Mouse (Mus musculus): ENCODE measurements around the gene Dennd6a. TPM values are rescaled to one million over a fixed set of nuclear protein-coding genes. Genes with fewer than 3 reads are reported as not detected.

The Dennd6a gene
- polyA plus RNA-seq, 1 experiment from 2014 or later: 32.1 TPM

DNA sequence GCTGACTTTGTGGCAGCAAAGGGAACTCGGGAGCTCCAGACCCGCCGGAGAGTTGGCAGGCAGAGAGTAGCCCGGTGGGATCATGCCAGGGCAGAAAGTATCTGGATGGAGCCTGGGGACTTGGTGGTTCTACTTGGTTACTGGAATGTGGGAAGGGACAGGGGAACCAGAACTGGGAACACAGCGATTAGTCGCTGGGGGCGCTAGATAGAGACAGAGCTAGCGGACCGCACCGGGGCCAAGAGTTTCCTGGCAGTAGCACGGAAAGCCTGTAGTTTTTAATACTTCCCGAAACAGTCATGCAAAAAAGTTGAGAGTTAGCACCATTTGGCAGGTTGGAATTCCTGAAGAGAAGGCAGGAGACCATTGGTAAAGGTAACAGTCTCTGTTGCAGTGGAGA is 101.7 kb downstream of the Dennd6a start:
- 22% methylated on average over 12 of the region's 12 CpGs for WGBS
- Histone ChIP-seq H3K4me1 (0 out of 2 replicates have a peak, but pooled peaks cover 4% of the 10 kb centered on the region), H3K9ac (no peak overlapping the region), H3K36me3 (no peaks in the 10 kb centered on the region), H3K4me2 (no peak overlapping the region), H3K27ac (no peak overlapping the region), H3K27me3 (no peaks in the 10 kb centered on the region; the same call in 1 of the 2 replicates), H3K4me3 (no peak overlapping the region), H3K9me3 (no peaks in the 10 kb centered on the region)
- no peak for ATAC-seq (ENCODE audit: borderline replicate concordance, extremely low read depth, low FRiP score, low TSS enrichment)

DNA sequence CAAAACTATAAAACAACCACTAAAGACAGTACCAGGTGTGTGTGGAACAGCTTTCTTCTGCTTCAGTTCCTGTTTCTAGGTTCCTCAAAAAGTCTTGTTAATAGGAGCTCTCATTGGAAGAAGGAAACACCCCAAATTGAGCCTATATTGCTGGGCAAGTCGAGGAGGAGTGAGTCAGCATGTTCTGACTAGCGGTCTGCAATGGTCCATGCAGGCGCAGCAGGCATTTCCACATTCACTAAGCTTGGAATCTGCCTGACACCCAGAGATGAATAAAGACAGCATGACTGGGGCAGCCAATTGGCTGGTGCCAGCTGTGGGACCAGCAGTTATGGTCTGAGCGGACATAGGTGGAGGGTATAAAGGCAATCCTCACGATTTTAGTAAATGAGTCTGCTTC is 102.1 kb downstream of the Dennd6a start:
- 82% methylated on average over 5 of the region's 5 CpGs for WGBS
- H3K36me3 ChIP-seq: no peaks in the 10 kb centered on the region
- H3K27ac ChIP-seq: no peak overlapping the region
- H3K4me3 ChIP-seq: no peak overlapping the region
- H3K4me1 ChIP-seq: no peaks in the 10 kb centered on the region
- H3K9ac ChIP-seq: no peak overlapping the region
- H3K9me3 ChIP-seq: no peaks in the 10 kb centered on the region
- no peak overlapping the region for H3K4me2 ChIP-seq
- no peak for ATAC-seq (ENCODE audit: borderline replicate concordance, extremely low read depth, low FRiP score, low TSS enrichment)
- H3K27me3 ChIP-seq: no peaks in the 10 kb centered on the region; the same call in 1 of the 2 replicates

Small RNAs within 50 kb of the gene (microRNA-seq; reads per million reads assigned to microRNA genes)
- gene Mir7672: 1.5 reads per million

Other genes starting within 250 kb of the Dennd6a start
- 25.5 and 26.4 TPM in 2 replicates for gene Slmap, start 38.9 kb upstream of the Dennd6a start, polyA plus RNA-seq (2015; fragmentation: Nextera tagmentation; extraction: Ambion mirVana)
- gene Arf4, start 64.2 kb downstream of the Dennd6a start, polyA plus RNA-seq (2015; fragmentation: Nextera tagmentation; extraction: Ambion mirVana): 593 and 627 TPM in 2 replicates
- gene Pde12, start 96.0 kb downstream of the Dennd6a start, polyA plus RNA-seq (2015; fragmentation: Nextera tagmentation; extraction: Ambion mirVana): 8.7 TPM in 2 replicates
- 0.44 and 0.52 TPM in 2 replicates for gene Dnah12, start 119.4 kb downstream of the Dennd6a start, polyA plus RNA-seq (2015; fragmentation: Nextera tagmentation; extraction: Ambion mirVana)

All from lung, embryonic 15.5 days (tissue).